Mouse (Mus musculus) heart, postnatal 4 days (tissue): ENCODE data around the gene Olfr1132. TPM values are rescaled to one million over a fixed set of nuclear protein-coding genes. Genes with fewer than 3 reads are reported as not detected.
"Not testable (repeated sequence)": the region's sequence is repeated elsewhere in the genome, so short reads cannot be mapped to it uniquely, and the experiment has no call there.

Experiments
- DNase-seq: peaks from one replicate; pipeline ENCODE4 v3.0.0; 2021
- total RNA-seq, 2 experiments: library from RNA; stranded (reverse); gene quantifications; 2 replicates each; pipeline ENCODE4 v1.2.3; 2021

The Olfr1132 gene
- not detected for total RNA-seq

- no peak for DNase-seq
Observed at GRCm38 (mm10) chr2:87637435-87637834, at the start of gene Olfr1132. Olfr1132 (minus strand) TSS chr2:87637535.

- no peak for DNase-seq
Observed at GRCm38 (mm10) chr2:87673564-87673963, 36.2 kb upstream of the Olfr1132 start, which contains the start of gene Olfr1135. Olfr1135 (minus strand) TSS chr2:87673664.

GRCm38 (mm10) chr2:87658360-87658759 is 21.0 kb upstream of the Olfr1132 start, which contains the start of gene Olfr1134:
Olfr1134 (minus strand) TSS chr2:87658460.
- no peak for DNase-seq

- no peak for DNase-seq
Observed at GRCm38 (mm10) chr2:87647274-87647673, 9.9 kb upstream of the Olfr1132 start, which contains the start of gene Olfr1133. Olfr1133 (minus strand) TSS chr2:87647374.

- DNase-seq: no peak
Observed at GRCm38 (mm10) chr2:87642441-87642840, 5.1 kb upstream of the Olfr1132 start.

GRCm38 (mm10) chr2:87626804-87627203 is 10.5 kb downstream of the Olfr1132 start, which contains the start of gene Olfr1131:
Olfr1131 (plus strand) TSS chr2:87627104.
- no peak for DNase-seq

GRCm38 (mm10) chr2:87605912-87606311 is 31.4 kb downstream of the Olfr1132 start, which contains the start of gene Olfr1130:
Olfr1130 (plus strand) TSS chr2:87606212.
- DNase-seq: not testable (repeated sequence)

Other genes with a start within 250 kb of the Olfr1132 start
- gene Olfr1123, start 220.9 kb downstream of the Olfr1132 start, total RNA-seq: not detected
- gene Olfr1124, start 207.3 kb downstream of the Olfr1132 start, total RNA-seq: not detected
- gene Olfr1126, start 183.6 kb downstream of the Olfr1132 start, total RNA-seq: not detected
- not detected for gene Pramel7, start 140.4 kb downstream of the Olfr1132 start, total RNA-seq
- not detected for gene Pramel6, start 131.0 kb downstream of the Olfr1132 start, total RNA-seq
- not detected for gene Olfr153, start 105.7 kb downstream of the Olfr1132 start, total RNA-seq
- gene Olfr1128, start 92.0 kb downstream of the Olfr1132 start, total RNA-seq: not detected
- not detected for gene Olfr1129, start 63.6 kb downstream of the Olfr1132 start, total RNA-seq
- not detected for gene Olfr1130, start 31.3 kb downstream of the Olfr1132 start, total RNA-seq
- not detected for gene Olfr1131, start 10.4 kb downstream of the Olfr1132 start, total RNA-seq
- gene Olfr1133, start 9.8 kb upstream of the Olfr1132 start, total RNA-seq: not detected
- gene Olfr1134, start 20.9 kb upstream of the Olfr1132 start, total RNA-seq: not detected
- not detected for gene Olfr1135, start 36.1 kb upstream of the Olfr1132 start, total RNA-seq
- gene Olfr1136, start 56.4 kb upstream of the Olfr1132 start, total RNA-seq: not detected
- not detected for gene Olfr1137, start 75.6 kb upstream of the Olfr1132 start, total RNA-seq
- not detected for gene Olfr1138, start 102.4 kb upstream of the Olfr1132 start, total RNA-seq
- not detected for gene Olfr1140, start 106.2 kb upstream of the Olfr1132 start, total RNA-seq
- gene Olfr1141, start 116.5 kb upstream of the Olfr1132 start, total RNA-seq: not detected
- not detected for gene Olfr152, start 141.9 kb upstream of the Olfr1132 start, total RNA-seq
- not detected for gene Olfr1143, start 163.1 kb upstream of the Olfr1132 start, total RNA-seq
- gene Olfr1145, start 172.3 kb upstream of the Olfr1132 start, total RNA-seq: not detected
- not detected for gene Olfr1148, start 193.0 kb upstream of the Olfr1132 start, total RNA-seq
- not detected for gene Olfr1150-ps1, start 206.5 kb upstream of the Olfr1132 start, total RNA-seq
- not detected for gene Olfr1151, start 218.3 kb upstream of the Olfr1132 start, total RNA-seq
- gene Olfr1152, start 229.0 kb upstream of the Olfr1132 start, total RNA-seq: not detected